Mouse (Mus musculus): ENCODE results near the gene Sirt3. TPM values are rescaled to one million over a fixed set of nuclear protein-coding genes. Genes with fewer than 3 reads are reported as not detected.
A peak's percentile ranks its signal among the peaks of the same experiment; 100 is the strongest.

The Sirt3 gene
- polyA plus RNA-seq, 1 experiment from 2014 or later = 20.0 TPM

DNA sequence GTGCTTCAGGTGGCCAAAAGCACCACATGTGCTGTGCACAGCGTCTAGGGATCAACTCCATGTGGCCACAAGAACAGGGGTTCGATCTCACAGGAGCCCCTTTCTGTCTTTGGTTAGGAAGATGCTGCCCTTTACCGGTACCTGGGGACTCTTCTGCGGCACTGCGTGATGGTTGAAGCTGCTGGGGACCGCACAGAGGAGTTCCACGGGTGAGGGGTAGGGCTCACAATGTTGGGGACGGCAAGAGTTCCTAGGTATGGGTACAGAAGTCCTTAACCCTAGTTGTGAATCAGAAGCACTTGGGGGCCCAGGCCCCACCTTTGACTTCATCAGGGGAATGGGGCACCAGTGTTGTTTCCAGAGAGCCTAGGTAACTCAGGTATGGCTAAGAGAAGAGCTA lies 23.4 kb downstream of the Sirt3 start:
- Histone ChIP-seq H3K27me3 (no peaks in the 10 kb centered on the region), H3K9ac (peak overlapping the region; percentile 90; the same call in 1 of the 2 replicates), H3K36me3 (replicated peaks) (peaks cover 68% of the 10 kb centered on the region), H3K4me1 (replicated peaks) (peaks cover 47% of the 10 kb centered on the region), H3K4me3 (replicated peaks) (peak overlapping the region; percentile 90), H3K9me3 (replicated peaks) (no peaks in the 10 kb centered on the region), H3K27ac (replicated peaks) (no peak overlapping the region), H3K4me2 (peak overlapping the region; percentile 97)
- 84% methylated on average over 8 of the region's 8 CpGs for WGBS (ENCODE audit: insufficient replicate concordance)
- no peak for ATAC-seq (ENCODE audit: insufficient read depth)

DNA sequence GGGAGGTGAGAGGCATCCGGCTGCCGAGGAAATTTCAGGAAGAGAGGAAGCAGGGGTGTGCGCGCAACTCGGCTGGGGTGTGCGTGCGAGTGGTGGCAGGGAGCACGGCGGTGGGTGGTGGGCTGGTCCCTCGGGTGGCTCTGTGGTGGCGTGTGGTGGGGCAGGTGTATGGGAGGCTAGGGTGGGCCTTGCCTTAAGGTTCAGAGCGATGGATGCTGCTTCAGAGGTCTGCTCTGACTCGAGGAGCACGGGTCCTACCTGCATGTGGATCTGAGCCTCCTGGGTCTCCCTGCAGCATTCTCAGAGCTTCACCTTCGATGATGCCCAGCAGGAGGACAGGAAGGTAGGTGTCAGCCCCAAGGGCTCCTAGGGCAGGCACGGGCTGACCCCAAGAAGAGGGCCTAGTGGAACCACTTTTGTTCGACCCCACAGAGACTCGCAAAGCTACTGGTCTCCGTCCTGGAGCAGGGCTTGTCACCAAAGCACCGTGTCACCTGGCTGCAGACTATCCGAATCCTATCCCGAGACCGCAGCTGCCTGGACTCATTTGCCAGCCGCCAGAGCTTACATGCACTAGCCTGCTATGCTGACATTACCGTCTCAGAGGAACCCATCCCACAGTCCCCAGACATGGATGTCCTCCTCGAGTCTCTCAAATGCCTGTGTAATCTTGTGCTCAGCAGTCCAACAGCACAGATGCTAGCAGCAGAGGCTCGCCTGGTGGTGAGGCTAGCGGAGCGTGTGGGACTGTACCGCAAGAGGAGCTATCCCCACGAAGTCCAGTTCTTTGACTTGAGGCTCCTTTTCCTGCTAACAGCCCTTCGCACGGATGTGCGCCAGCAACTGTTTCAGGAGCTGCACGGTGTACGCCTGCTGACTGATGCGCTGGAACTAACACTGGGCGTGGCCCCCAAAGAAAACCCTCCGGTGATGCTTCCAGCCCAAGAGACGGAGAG lies 24.3 kb downstream of the Sirt3 start, which contains the start of gene Bet1l:
Gene Bet1l (minus strand): TSS at position 28 of the 956 bp plus-strand sequence.
- H3K4me1 ChIP-seq (replicated peaks) = peaks cover 56% of the 10 kb centered on the region
- no peaks in the 10 kb centered on the region for H3K9me3 ChIP-seq (replicated peaks)
- H3K36me3 ChIP-seq (replicated peaks) = peaks cover 68% of the 10 kb centered on the region
- H3K4me2 ChIP-seq = peak within 1 kb of the TSS; percentile 97
- H3K4me3 ChIP-seq (replicated peaks) = peak within 1 kb of the TSS; percentile 90
- peak; percentile 11 for ATAC-seq (ENCODE audit: insufficient read depth)
- H3K27me3 ChIP-seq = no peaks in the 10 kb centered on the region
- WGBS (ENCODE audit: insufficient replicate concordance) = 26% methylated on average over 40 of the region's 40 CpGs
- H3K9ac ChIP-seq = peak within 1 kb of the TSS; percentile 90
- peak within 1 kb of the TSS; percentile 99 for H3K27ac ChIP-seq (replicated peaks)

DNA sequence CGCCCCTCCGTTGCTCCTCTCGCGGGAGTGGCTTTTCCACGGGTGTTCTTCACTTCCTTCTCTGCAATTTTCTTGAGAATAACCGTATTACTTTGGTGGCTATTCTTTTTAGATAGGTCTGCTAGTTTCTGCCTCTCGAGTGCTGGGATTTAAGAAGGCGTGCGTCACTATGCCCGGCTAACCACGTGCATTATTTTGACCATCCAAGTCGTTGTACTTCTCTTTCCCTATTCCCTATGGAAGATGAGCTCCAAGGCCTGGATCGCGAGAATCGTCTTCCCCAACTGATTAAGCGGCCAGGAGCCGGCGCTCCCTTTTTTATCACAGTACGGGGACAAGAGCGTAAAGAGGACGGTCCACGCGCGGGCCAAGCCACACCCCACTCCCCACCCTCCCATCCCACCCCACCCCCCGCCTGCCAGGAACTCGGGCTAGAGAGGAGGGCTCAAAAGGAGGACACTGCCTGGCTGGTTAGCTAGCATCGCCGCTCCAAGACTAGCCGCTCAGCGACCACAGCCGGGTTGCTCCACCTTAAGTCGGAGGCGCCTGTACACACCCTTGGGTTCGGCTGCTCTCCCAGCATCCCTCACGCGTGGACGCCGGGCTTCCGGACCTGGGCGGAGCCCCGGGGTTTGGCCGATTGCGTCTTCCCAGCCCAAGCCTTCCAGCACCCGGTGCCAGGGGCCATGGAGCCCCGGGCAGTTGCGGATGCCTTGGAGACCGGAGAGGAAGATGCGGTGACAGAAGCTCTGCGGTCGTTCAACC lies 25.1 kb downstream of the Sirt3 start, which contains the start of gene Ric8a:
Gene Ric8a (plus strand): TSS at position 173 of the 765 bp plus-strand sequence.
- WGBS (ENCODE audit: insufficient replicate concordance) = under 1% methylated on average over 50 of the region's 50 CpGs
- peak; percentile 78 for ATAC-seq (ENCODE audit: insufficient read depth)
- H3K36me3 ChIP-seq (replicated peaks) = peaks cover 68% of the 10 kb centered on the region
- H3K27ac ChIP-seq (replicated peaks) = peak within 1 kb of the TSS; percentile 99
- H3K27me3 ChIP-seq = no peaks in the 10 kb centered on the region
- no peaks in the 10 kb centered on the region for H3K9me3 ChIP-seq (replicated peaks)
- H3K4me3 ChIP-seq (replicated peaks) = peak within 1 kb of the TSS; percentile 90
- H3K4me2 ChIP-seq = peak within 1 kb of the TSS; percentile 97
- peaks cover 64% of the 10 kb centered on the region for H3K4me1 ChIP-seq (replicated peaks)
- peak within 1 kb of the TSS; percentile 90 for H3K9ac ChIP-seq

DNA sequence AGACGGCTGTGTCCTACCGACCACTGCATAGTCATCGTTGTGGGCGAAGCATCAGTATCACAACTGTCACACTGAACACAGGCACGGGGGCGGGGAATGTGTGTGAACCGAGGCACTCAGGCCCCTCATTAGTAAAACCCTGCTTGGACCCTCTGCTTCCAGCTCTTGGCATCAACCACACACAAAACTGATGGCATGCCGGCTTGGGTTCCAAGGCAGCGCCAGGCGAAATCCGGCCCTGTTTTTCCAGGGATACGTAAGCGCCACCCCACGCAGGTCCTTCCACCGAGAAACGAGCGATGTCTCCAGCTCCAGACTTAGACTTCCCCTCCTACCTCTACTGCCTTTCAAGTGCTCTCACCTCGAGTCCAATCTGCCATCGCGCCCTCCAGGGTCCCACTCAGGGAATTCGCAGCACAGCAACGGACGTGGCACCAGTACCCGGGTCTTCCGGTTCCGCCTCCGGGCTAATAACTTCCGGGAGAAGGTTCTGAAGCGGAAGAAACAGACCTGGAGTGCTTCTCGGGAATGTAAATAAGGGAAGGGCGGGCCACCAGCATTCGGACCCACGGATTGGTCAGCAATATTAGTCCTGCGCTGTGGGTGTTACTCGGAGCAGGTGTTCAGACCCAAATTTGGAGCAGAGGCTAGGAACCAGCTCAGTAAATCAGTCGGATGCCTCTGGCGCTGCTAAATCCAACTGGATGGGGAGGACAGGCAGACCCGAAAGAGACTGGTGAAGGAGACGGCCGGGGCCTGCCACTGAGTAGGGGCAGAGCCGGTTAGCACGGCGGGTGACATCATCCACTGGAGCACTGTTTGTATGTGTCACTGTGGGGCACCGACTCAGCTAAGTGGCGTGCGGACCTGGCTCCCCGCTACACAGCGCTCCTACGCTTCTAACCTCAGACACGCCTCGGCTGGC lies 26.0 kb downstream of the Sirt3 start, which contains the start of gene Gm45785:
Gene Gm45785 (minus strand): TSS at position 472 of the 925 bp plus-strand sequence.
- Histone ChIP-seq H3K9ac (peak within 1 kb of the TSS; percentile 90), H3K4me2 (peak within 1 kb of the TSS; percentile 97), H3K4me1 (replicated peaks) (peaks cover 64% of the 10 kb centered on the region), H3K4me3 (replicated peaks) (peak within 1 kb of the TSS; percentile 90), H3K27ac (replicated peaks) (peak within 1 kb of the TSS; percentile 99), H3K9me3 (replicated peaks) (no peaks in the 10 kb centered on the region), H3K36me3 (replicated peaks) (peaks cover 67% of the 10 kb centered on the region), H3K27me3 (no peaks in the 10 kb centered on the region)
- peak; percentile 73 for ATAC-seq (ENCODE audit: insufficient read depth)
- WGBS (ENCODE audit: insufficient replicate concordance) = under 1% methylated on average over 51 of the region's 51 CpGs

DNA sequence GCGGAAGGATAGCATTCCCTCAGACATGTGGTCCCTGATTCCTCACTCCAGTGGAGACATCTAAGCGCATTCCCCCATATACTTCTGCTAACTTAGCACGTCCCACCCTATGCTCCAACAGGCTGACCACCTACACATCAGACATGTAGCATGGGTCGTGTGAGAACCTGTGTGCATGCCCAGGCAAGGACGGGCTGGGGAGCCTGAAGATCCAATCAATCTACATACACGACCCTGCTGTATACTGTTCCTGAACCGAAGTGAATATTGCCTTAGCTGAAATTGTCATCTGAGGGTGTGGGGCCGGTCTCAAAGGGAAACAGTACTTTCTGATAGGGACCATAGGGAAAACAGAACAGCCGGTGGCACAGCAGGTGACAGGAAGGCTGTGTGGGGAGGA lies 26.9 kb downstream of the Sirt3 start:
- Histone ChIP-seq H3K4me3 (replicated peaks) (peak overlapping the region; percentile 90), H3K36me3 (replicated peaks) (peaks cover 57% of the 10 kb centered on the region), H3K27me3 (no peaks in the 10 kb centered on the region), H3K27ac (replicated peaks) (peak overlapping the region; percentile 99), H3K4me2 (peak overlapping the region; percentile 97), H3K4me1 (replicated peaks) (peaks cover 64% of the 10 kb centered on the region), H3K9me3 (replicated peaks) (no peaks in the 10 kb centered on the region), H3K9ac (peak overlapping the region; percentile 90)
- WGBS (ENCODE audit: insufficient replicate concordance) = 56% methylated on average over 9 of the region's 9 CpGs
- no peak for ATAC-seq (ENCODE audit: insufficient read depth)

DNA sequence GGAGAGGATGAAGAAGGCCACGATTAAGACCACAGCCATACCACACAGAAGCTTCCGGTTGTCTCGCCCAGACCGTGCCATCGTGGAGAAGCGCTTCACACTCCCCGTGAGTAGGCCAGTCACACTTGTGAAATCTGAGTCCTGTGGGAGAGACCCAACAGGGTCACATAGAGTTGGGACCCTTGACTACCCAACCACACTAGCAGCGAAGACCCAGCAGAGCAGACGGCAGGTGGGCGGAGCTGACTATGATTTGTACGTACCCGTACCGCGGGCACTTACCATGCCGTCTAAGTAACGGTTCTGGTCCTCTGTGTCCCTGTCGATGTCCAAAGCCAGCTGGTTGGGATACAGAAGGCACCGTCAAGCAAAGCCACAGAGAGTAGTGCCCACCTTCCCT lies 27.6 kb downstream of the Sirt3 start:
- Histone ChIP-seq H3K4me2 (peak overlapping the region; percentile 97), H3K27me3 (no peaks in the 10 kb centered on the region), H3K9me3 (replicated peaks) (no peaks in the 10 kb centered on the region), H3K36me3 (replicated peaks) (peaks cover 50% of the 10 kb centered on the region), H3K4me1 (replicated peaks) (peaks cover 64% of the 10 kb centered on the region), H3K4me3 (replicated peaks) (peak overlapping the region; percentile 90; the same call in 1 of the 2 replicates), H3K9ac (no peak overlapping the region), H3K27ac (replicated peaks) (0 out of 2 replicates have a peak overlapping the region, but pooled peaks have one; percentile 20)
- 86% methylated on average over 18 of the region's 18 CpGs for WGBS (ENCODE audit: insufficient replicate concordance)
- ATAC-seq (ENCODE audit: insufficient read depth) = no peak

DNA sequence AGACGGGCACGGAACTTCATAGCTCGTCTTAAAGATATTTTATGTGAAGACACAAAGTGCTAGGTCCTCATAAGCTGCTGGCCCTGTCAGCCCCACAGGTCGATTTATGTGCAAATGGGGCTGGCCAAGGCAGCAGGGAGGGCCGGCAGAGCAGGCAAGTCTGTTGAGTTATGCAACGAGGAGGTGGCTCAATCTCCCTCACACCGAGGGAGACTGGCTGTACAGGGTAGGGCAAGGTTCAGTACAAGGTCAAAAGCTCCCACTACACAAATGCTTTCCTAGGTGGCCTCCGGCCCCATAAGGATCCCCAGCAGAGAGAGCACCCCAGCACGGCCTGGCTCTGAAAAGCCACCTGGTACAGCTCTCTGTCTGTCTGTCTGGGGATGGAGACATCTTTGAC lies 28.7 kb downstream of the Sirt3 start:
- Histone ChIP-seq H3K4me3 (replicated peaks) (no peak overlapping the region), H3K9me3 (replicated peaks) (no peaks in the 10 kb centered on the region), H3K9ac (no peak overlapping the region), H3K4me1 (replicated peaks) (peaks cover 55% of the 10 kb centered on the region), H3K27me3 (no peaks in the 10 kb centered on the region), H3K27ac (replicated peaks) (peak overlapping the region; percentile 24), H3K4me2 (no peak overlapping the region), H3K36me3 (replicated peaks) (peaks cover 40% of the 10 kb centered on the region)
- ATAC-seq (ENCODE audit: insufficient read depth) = no peak
- WGBS (ENCODE audit: insufficient replicate concordance) = 66% methylated on average over 9 of the region's 9 CpGs

DNA sequence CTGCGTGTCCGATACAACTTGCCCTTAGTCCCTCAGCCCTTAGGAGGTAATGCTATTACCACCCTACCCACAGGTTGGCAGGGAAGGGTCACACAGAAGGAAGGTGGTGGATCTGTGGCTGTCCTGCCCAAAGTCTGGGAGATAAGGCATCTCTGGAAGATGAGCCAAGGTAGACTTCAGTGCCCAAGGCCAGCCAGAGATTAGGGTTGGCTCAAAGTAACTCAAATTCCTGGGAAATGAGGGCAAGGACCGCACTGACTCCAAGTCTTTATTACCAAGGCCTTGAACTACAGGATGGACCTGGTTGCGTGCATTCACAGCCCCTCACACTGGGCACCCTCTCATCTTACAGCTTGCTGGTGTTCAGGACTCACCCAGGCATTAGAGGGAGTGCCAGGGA lies 30.2 kb downstream of the Sirt3 start:
- H3K27ac ChIP-seq (replicated peaks) = no peak overlapping the region
- H3K27me3 ChIP-seq = peaks cover 6% of the 10 kb centered on the region; the same call in 1 of the 2 replicates
- peaks cover 46% of the 10 kb centered on the region for H3K4me1 ChIP-seq (replicated peaks)
- no peak overlapping the region for H3K4me3 ChIP-seq (replicated peaks)
- H3K36me3 ChIP-seq (replicated peaks) = peaks cover 36% of the 10 kb centered on the region
- H3K9me3 ChIP-seq (replicated peaks) = no peaks in the 10 kb centered on the region
- no peak overlapping the region for H3K4me2 ChIP-seq
- no peak overlapping the region for H3K9ac ChIP-seq
- no peak for ATAC-seq (ENCODE audit: insufficient read depth)
- WGBS (ENCODE audit: insufficient replicate concordance) = 89% methylated on average over 4 of the region's 4 CpGs

DNA sequence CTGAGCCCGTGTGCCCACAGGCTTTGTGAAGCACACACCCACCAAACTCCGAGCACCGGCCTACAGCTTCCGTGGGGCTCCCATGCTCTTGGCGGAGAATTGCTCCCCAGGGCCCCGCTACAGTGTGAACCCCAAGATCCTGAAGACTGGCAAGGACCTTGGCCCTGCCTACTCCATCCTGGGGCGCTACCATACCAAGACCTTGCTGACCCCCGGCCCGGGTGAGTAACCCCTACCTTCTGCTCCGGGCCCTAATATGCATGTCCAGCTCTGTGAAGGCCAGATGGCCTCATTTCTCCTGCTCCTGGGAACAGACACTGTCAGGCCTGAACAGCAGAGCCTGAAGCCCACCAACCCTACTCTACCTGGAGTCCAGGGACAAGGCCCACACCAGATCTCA lies 33.5 kb downstream of the Sirt3 start:
- Histone ChIP-seq H3K9me3 (replicated peaks) (no peaks in the 10 kb centered on the region), H3K36me3 (replicated peaks) (peaks cover 23% of the 10 kb centered on the region), H3K4me2 (no peak overlapping the region), H3K27ac (replicated peaks) (no peak overlapping the region), H3K27me3 (peaks cover 13% of the 10 kb centered on the region; the same call in 1 of the 2 replicates), H3K9ac (no peak overlapping the region), H3K4me1 (replicated peaks) (peaks cover 21% of the 10 kb centered on the region), H3K4me3 (replicated peaks) (no peak overlapping the region)
- WGBS (ENCODE audit: insufficient replicate concordance) = 76% methylated on average over 10 of the region's 10 CpGs
- ATAC-seq (ENCODE audit: insufficient read depth) = no peak
